Mouse (Mus musculus): ENCODE results near the gene Sowahc. TPM values are rescaled to one million over a fixed set of nuclear protein-coding genes. Genes with fewer than 3 reads are reported as not detected.

Sowahc gene
- 9.2 TPM for polyA plus RNA-seq (2014; fragmentation: Illumina TruSeq; extraction: RNeasy Lipid Tissue Mini Kit (QIAGEN cat#74804); ENCODE audit: insufficient read depth, low read depth, low replicate concordance)

GRCm38 (mm10) chr10:59221473-59222270, at the start of gene Sowahc, which contains the start of gene Sept10:
Gene Sowahc (plus strand): TSS chr10:59221953.
Gene Sept10 (minus strand): TSS chr10:59221847.

Other genes with a start within 250 kb of the Sowahc start
- gene Sept10, start 106 bp upstream of the Sowahc start, polyA plus RNA-seq (2014; fragmentation: Illumina TruSeq; extraction: RNeasy Lipid Tissue Mini Kit (QIAGEN cat#74804); ENCODE audit: insufficient read depth, low read depth, low replicate concordance), result 14.9 TPM
- 43.2 TPM for gene P4ha1, start 101.3 kb downstream of the Sowahc start, polyA plus RNA-seq (2014; fragmentation: Illumina TruSeq; extraction: RNeasy Lipid Tissue Mini Kit (QIAGEN cat#74804); ENCODE audit: insufficient read depth, low read depth, low replicate concordance)
- gene Gm10273, start 173.7 kb downstream of the Sowahc start, polyA plus RNA-seq (2014; fragmentation: Illumina TruSeq; extraction: RNeasy Lipid Tissue Mini Kit (QIAGEN cat#74804); ENCODE audit: insufficient read depth, low read depth, low replicate concordance), result 0.83 TPM
- gene Pla2g12b, start 181.7 kb downstream of the Sowahc start, polyA plus RNA-seq (2014; fragmentation: Illumina TruSeq; extraction: RNeasy Lipid Tissue Mini Kit (QIAGEN cat#74804); ENCODE audit: insufficient read depth, low read depth, low replicate concordance), result 0.45 TPM
- gene Oit3, start 219.8 kb downstream of the Sowahc start, polyA plus RNA-seq (2014; fragmentation: Illumina TruSeq; extraction: RNeasy Lipid Tissue Mini Kit (QIAGEN cat#74804); ENCODE audit: insufficient read depth, low read depth, low replicate concordance), result 0.56 TPM